ENCODE assay signal across 21 mouse cellular contexts in genomic region chr7:75614826-75615225, GRCm38 (mm10).
DNase-seq lines count a peak whose midpoint lies in the region; ATAC-seq lines count a peak whose summit lies in the region.
"Had no signal": no experiment of that assay in that cellular context is flagged by ENCODE, and none has a peak within 500 bp of the region (broad histone marks: within the 10 kb centered on the region; RNA-seq: fewer than 3 reads in every experiment).

No protein-coding gene starts in this region.

- no peak for DNase-seq in heart, embryonic 10.5 days (ENCODE audit: low spot score)
- no peak for DNase-seq in heart, postnatal 4 days
- no peak for DNase-seq in liver, embryonic 13.5 days
- no peak for DNase-seq in thymus, postnatal 10 days (ENCODE audit: low spot score in 2 of 2)
- no peak for DNase-seq in left cerebral cortex, postnatal 10 days (ENCODE audit: extremely low spot score in 1 of 2, low spot score in 2 of 2)
- DNase-seq: cerebellum, adult 18-20 months; cerebellum, postnatal 25 days; gastrocnemius, postnatal 14 days; kidney, adult 2 months; kidney, postnatal 10 days; layer of hippocampus, postnatal 36 days; lung, adult 18-20 months; right cerebral cortex, postnatal 4 days; thymus, adult 2 months had no signal

- peaks cover 35% of the 10 kb centered on the region for H3K36me3 ChIP-seq in heart, embryonic 10.5 days
- peaks cover 54% of the 10 kb centered on the region for H3K36me3 ChIP-seq in heart, embryonic 14.5 days (ENCODE audit: control insufficient read depth, insufficient read depth, low read length)
- peaks cover 27% of the 10 kb centered on the region for H3K36me3 ChIP-seq in heart, embryonic 16.5 days (ENCODE audit: control insufficient read depth, insufficient read depth)
- peaks cover 59% of the 10 kb centered on the region for H3K36me3 ChIP-seq in liver, embryonic 13.5 days

- H3K4me2 ChIP-seq in heart, embryonic 14.5 days (ENCODE audit: low read length) = peak overlapping the region; percentile 50
- H3K4me2 ChIP-seq in heart, embryonic 16.5 days (ENCODE audit: low read depth, low read length) = peak overlapping the region; percentile 40; the same call in 1 of the 2 replicates
- H3K4me2 ChIP-seq in liver, embryonic 13.5 days = peak overlapping the region; percentile 62
- H3K4me2 ChIP-seq: embryonic facial prominence, embryonic 15.5 days had no signal

- no peak overlapping the region for H3K27ac ChIP-seq in heart, embryonic 10.5 days
- 0 out of 4 replicates have a peak overlapping the region, but pooled peaks of 1 of the 2 experiments have one; percentile 10 for H3K27ac ChIP-seq in heart, embryonic 14.5 days (replicated peaks in 1 of 2; ENCODE audit: control insufficient read depth in 1 of 2, insufficient read depth in 1 of 2, low read depth in 2 of 2, low read length in 2 of 2)
- H3K27ac ChIP-seq in heart, embryonic 16.5 days (ENCODE audit: low read length) = no peak overlapping the region
- H3K27ac ChIP-seq in liver, embryonic 13.5 days = peak overlapping the region; percentile 65
- H3K27ac ChIP-seq: embryonic facial prominence, embryonic 15.5 days; hindbrain, embryonic 10.5 days; layer of hippocampus, adult 2 months; macrophage; midbrain, embryonic 10.5 days had no signal

- 83% methylated on average over 8 of the region's 8 CpGs for WGBS in heart, embryonic 10.5 days
- WGBS in heart, embryonic 14.5 days = 82% methylated on average over 8 of the region's 8 CpGs
- WGBS in heart, embryonic 16.5 days = 84% methylated on average over 8 of the region's 8 CpGs
- WGBS in liver, embryonic 13.5 days (ENCODE audit: insufficient replicate concordance) = 66% methylated on average over 8 of the region's 8 CpGs

- H3K4me1 ChIP-seq in heart, embryonic 10.5 days = peaks cover 32% of the 10 kb centered on the region
- H3K4me1 ChIP-seq in heart, embryonic 14.5 days (ENCODE audit: control insufficient read depth in 2 of 2, insufficient read depth in 2 of 2, low read length in 2 of 2) = peaks cover 14 to 39% of the 10 kb centered on the region in 2 experiments
- H3K4me1 ChIP-seq in heart, embryonic 16.5 days (ENCODE audit: control insufficient read depth, insufficient read depth, low read length) = peaks cover 39% of the 10 kb centered on the region
- peaks cover 81% of the 10 kb centered on the region for H3K4me1 ChIP-seq in liver, embryonic 13.5 days (replicated peaks)
- H3K4me1 ChIP-seq: hindbrain, embryonic 10.5 days; midbrain, embryonic 10.5 days had no signal

- intact Hi-C loops in left cerebral cortex, postnatal 10 days (cut with DNase I) = no loop called here

- peak overlapping the region; percentile 9; the same call in 1 of the 2 replicates for H3K4me3 ChIP-seq in heart, embryonic 10.5 days
- H3K4me3 ChIP-seq in heart, embryonic 14.5 days (ENCODE audit: control insufficient read depth in 1 of 2, insufficient read depth in 1 of 2, low read depth in 1 of 2, low read length in 2 of 2) = 0 out of 4 replicates have a peak overlapping the region, but pooled peaks of 1 of the 2 experiments have one; percentile 28
- peak overlapping the region; percentile 6; the same call in 1 of the 2 replicates for H3K4me3 ChIP-seq in heart, embryonic 16.5 days (ENCODE audit: low read length)
- H3K4me3 ChIP-seq in liver, embryonic 13.5 days (replicated peaks) = peak overlapping the region; percentile 66
- H3K4me3 ChIP-seq: embryonic facial prominence, embryonic 15.5 days; hindbrain, embryonic 10.5 days; layer of hippocampus, adult 2 months; midbrain, embryonic 10.5 days had no signal

- no peak overlapping the region for H3K9ac ChIP-seq in heart, embryonic 14.5 days (ENCODE audit: low read length)
- H3K9ac ChIP-seq in heart, embryonic 16.5 days (ENCODE audit: low read length) = no peak overlapping the region
- peak overlapping the region; percentile 61; the same call in 1 of the 2 replicates for H3K9ac ChIP-seq in liver, embryonic 13.5 days
- H3K9ac ChIP-seq: embryonic facial prominence, embryonic 15.5 days had no signal

- no peaks in the 10 kb centered on the region for H3K9me3 ChIP-seq in heart, embryonic 10.5 days
- H3K9me3 ChIP-seq in heart, embryonic 14.5 days (ENCODE audit: control insufficient read depth, low read length) = no peaks in the 10 kb centered on the region
- H3K9me3 ChIP-seq in heart, embryonic 16.5 days (replicated peaks; ENCODE audit: control insufficient read depth, low read length) = no peaks in the 10 kb centered on the region
- H3K9me3 ChIP-seq in liver, embryonic 13.5 days (replicated peaks) = no peaks in the 10 kb centered on the region
- H3K9me3 ChIP-seq: embryonic facial prominence, embryonic 15.5 days; hindbrain, embryonic 10.5 days; midbrain, embryonic 10.5 days had no signal

- H3K27me3 ChIP-seq in heart, embryonic 10.5 days (ENCODE audit: insufficient read depth, poor library complexity, severe bottlenecking) = no peaks in the 10 kb centered on the region
- no peaks in the 10 kb centered on the region for H3K27me3 ChIP-seq in heart, embryonic 14.5 days (ENCODE audit: control insufficient read depth, insufficient read depth, low read length)
- H3K27me3 ChIP-seq in heart, embryonic 16.5 days (ENCODE audit: control insufficient read depth, insufficient read depth, low read length) = no peaks in the 10 kb centered on the region
- H3K27me3 ChIP-seq in liver, embryonic 13.5 days = no peaks in the 10 kb centered on the region
- H3K27me3 ChIP-seq: embryonic facial prominence, embryonic 15.5 days had no signal

- ATAC-seq in heart, embryonic 14.5 days (ENCODE audit: insufficient number of reproducible peaks, insufficient read depth, low FRiP score, low read depth) = no peak
- ATAC-seq in heart, embryonic 16.5 days (replicated peaks; ENCODE audit: extremely low read depth, insufficient read depth, low FRiP score) = no peak
- no peak for ATAC-seq in liver, embryonic 13.5 days (ENCODE audit: low read depth)
